Mouse (Mus musculus): ENCODE measurements around the gene Gm44790. TPM values are rescaled to one million over a fixed set of nuclear protein-coding genes. Genes with fewer than 3 reads are reported as not detected.
"Not testable (repeated sequence)": the region's sequence is repeated elsewhere in the genome, so short reads cannot be mapped to it uniquely, and the experiment has no call there.

The Gm44790 gene
- polyA plus RNA-seq, 1 experiment: 0.82 TPM

DNA sequence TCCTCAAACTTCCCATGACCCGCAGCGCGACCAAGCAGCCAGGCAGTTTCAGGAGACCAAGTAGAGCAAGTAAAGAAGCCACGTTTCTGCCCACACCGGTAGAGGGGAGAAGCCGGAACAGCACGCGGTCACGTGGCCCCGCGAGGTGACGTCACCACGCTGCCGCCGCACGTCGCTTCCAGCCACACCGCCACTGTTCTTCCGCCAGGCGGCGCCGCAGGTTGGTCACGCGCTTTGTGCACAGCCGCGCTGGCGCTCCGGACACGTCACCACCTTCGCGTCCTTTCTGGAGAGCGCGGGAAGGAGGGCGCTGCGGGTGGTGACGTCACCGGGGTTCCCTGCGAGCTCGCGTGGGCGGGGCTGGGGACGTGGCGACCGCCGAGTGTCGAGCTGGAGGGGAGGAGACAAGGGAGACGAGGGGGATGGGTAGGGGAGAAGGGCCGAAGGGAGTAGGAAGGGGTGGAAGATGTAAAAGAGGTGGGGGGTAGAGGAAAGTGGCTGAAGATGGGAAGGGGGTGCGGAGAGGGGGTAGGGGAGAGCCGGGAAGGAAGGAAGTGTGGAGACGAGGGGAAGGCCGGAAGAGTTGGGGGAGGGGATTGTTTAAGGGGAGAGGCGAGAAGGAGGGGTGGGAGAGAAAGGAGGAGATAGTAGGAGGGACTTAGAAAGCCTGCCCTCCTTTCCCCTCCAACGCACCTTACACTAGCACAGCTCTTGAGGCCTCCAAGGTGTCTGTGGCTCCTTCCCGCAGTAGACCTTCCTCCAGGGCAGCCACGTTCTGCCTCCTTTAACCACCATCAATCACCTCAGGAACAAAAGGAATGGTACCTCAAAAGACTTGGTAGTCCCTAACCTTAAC is 45.9 kb downstream of the Gm44790 start:
- peak; percentile 99 to 100 for DNase-seq (ENCODE audit: extremely low spot score in 1 of 2, low spot score in 1 of 2)

GRCm38 (mm10) chr6:86473077-86473476 is 46.6 kb downstream of the Gm44790 start:
- DNase-seq (ENCODE audit: extremely low spot score in 1 of 2, low spot score in 1 of 2): no peak

- no peak for DNase-seq (ENCODE audit: extremely low spot score in 1 of 2, low spot score in 1 of 2)
Observed at GRCm38 (mm10) chr6:86474072-86474471, 47.6 kb downstream of the Gm44790 start.

DNA sequence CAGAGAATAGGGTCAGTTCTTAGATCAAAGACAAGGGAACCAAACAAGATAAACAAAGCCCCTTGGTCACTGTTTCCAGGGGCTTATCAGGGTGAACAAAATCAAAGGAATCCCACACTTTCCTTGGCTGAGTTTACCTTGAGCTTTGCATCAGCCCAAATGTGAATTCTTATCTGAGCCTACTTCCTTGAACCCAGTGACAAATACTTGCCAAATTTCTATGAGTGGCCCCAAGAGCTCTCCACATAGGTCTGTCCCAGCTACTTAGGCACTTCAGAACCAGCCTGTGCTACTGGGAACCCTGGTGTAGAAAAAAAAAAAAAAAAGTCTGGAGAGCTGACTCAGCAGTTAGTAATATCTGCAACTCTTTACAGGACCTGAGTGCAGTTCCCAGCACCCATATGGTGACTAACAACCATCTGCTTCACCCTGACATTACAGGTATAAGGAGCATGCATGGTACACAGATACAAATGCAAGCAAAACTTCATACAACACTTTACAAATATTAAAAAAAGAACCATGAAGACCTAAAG is 48.3 kb downstream of the Gm44790 start:
- DNase-seq (ENCODE audit: extremely low spot score in 1 of 2, low spot score in 1 of 2): no peak

- no peak for DNase-seq (ENCODE audit: extremely low spot score in 1 of 2, low spot score in 1 of 2)
Observed at GRCm38 (mm10) chr6:86475462-86476167, 49.2 kb downstream of the Gm44790 start.

GRCm38 (mm10) chr6:86476931-86477330 is 50.5 kb downstream of the Gm44790 start:
- DNase-seq (ENCODE audit: extremely low spot score in 1 of 2, low spot score in 1 of 2): no peak

DNA sequence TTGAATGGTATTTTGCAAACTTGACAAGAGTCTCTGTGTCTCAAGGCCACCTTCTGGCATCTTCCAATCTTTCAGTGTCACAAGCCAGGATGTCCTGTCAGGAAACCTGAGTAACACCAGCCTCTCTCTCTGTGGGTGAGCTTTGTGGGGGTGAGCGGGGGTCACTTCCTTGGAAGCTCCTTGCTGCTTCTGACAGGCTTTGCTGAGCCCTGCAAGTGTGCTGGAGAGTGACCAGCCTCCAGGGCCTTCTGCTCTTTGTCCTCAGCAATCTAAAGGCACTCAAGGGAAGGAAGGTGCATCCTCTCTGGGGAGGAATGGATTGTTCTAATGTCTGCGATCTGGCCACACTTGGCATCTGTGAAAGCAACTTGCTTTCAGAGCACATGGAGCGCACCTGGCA is 52.9 kb downstream of the Gm44790 start:
- no peak for DNase-seq (ENCODE audit: extremely low spot score in 1 of 2, low spot score in 1 of 2)

DNA sequence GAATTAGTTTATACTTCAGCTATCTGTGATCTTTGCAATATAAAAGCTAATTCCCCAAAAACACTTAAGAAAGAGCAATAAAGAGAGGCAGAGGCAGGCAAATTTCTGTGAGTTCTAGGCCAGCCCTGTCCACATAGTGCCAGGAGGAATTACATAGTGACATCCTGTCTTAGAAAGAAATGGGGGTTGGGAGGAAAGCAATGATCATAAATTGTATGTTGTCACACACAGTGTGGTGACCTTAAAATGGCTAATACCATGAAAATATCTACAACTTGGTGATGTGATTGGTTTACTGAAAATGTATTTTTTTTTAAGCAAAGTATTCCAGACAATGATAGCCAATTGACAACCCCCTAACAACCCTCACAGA is 53.3 kb downstream of the Gm44790 start:
- DNase-seq (ENCODE audit: extremely low spot score in 1 of 2, low spot score in 1 of 2): no peak

DNA sequence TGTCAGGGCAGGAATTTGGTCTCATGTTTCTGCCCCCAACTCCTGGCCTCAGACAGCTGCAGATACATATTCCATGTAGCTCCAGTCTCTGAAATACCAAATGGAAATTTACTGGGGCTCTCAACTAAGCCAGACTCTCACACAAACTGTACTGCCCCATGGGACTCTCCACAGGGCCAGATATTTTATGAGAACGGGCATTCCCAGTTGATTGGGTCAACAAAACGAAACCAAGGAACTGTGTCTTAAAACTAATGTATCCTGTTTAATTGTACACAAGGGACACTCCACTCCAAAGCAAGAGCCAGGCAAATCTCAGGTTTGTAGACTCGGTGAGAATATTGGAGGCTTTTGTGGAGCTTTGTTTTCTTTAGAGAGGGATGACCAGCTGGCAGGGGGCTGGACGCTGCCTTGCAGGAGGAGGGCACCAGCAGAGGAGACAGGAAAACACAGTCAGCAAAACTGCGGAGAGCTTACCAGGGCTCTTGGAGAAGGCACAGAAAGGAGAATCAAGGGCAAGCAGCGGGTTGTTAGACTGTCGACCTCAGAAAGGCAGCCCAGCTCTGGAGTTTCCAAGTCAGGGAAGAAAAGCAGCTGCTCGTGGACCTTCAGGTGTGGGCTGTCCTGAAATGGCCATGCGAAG is 53.9 kb downstream of the Gm44790 start:
- no peak for DNase-seq (ENCODE audit: extremely low spot score in 1 of 2, low spot score in 1 of 2)

DNA sequence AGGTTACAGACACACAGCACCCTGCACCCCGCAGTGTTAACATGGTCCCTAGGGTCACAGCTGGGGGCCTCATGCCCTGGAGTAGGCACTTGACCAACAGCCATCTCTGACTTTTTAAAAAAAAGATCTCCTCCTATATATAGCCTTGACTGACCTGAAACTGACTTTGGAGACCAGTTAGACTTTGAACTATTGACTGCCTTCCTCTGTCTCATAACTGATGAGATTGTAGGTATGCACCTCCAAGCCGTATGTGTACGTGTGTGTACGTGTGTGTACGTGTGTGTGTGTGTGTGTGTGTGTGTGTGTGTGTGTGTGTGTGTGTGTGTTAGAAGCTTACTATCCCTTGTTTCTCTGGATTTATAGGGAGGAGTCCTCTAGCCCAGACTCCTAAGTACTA is 55.4 kb downstream of the Gm44790 start:
- DNase-seq (ENCODE audit: extremely low spot score in 1 of 2, low spot score in 1 of 2): no peak

DNA sequence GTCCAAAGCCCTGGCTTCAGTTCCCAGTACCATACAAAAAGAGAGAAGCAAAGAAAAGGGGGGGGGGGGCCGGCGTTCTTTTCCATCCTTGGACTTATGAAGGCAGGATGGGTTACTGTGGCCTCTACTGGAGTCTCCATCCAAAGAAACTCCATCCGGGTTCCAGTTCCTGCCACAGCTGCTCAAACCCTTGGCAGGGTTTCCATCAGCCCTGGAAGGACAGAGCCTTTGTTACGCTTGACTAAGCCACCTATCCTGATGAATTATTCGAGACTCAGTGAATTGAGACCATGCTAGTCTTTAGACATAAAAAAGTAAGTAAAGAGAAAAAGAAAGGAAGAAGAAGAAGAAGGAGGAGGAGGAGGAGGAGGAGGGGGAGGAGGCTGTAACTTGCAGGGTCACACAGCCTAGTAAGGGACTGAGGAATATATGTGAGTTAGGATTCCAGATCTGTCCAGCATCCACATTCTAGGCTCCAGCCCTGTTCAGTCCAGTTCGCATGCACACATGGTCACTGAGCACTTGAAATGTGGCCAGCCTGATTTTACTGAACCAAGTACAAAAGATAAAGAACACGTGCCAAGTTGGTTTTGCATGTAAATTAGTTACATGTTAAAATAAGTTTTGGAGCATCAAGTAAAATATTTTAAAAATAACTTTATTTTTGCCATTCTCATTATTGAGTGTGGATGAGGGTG is 59.6 kb downstream of the Gm44790 start:
- no peak for DNase-seq (ENCODE audit: extremely low spot score in 1 of 2, low spot score in 1 of 2)

DNA sequence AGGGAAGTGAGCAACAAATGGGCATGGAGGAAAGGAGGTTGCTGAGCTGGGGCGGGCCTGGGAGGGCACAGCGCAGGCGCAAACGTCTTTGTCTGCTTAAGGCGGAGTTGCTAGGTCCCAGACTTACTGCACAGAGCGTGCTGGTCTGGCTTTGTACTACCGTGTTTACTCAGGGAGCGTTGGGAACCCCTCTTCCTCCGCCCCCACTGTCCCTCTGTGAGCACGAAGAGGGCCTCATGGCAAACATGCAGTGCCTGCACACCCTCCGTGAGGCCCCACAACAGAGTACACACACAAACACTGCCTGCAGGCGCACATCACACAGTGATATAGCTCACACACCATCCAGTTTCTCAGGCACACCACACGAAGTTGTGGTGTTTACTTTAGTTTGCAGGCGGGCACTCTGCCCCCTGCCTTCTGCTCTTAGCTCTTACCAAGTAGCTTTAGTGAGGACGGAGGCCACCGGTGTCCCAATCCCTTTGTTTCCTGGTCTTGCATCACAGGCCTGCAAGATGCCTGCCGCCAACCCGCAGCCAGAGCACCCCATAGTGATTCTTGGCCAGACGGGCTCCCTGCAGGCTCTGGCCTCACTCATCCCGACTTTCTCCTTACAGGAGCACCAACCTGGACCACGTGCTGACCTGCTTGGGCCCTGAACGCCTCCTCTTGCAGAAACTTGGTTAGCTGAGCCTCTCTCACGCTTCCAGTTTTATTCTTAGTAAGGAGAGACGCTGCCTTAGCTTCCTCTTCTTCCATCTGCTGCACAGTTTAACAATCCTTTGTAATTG is 61.1 kb downstream of the Gm44790 start:
- peak; percentile 33 to 71 for DNase-seq (ENCODE audit: extremely low spot score in 1 of 2, low spot score in 1 of 2)

DNA sequence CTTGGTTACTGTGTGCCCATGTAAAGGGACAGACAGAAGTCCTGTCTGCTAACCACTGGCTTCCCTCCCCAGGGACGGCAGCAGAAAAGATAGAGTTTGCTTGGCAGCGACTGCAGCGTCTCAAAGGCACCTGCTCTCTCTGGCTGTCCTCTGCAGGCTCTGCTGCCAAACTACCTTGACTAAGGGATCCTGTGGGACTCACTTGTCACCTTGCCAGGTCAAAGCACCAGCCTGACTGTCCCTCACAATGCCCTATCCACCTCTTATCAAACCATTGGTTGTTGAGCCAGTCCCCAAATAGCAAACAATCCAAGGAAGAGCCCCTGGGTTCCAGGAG is 61.7 kb downstream of the Gm44790 start:
- DNase-seq (ENCODE audit: extremely low spot score in 1 of 2, low spot score in 1 of 2): no peak

- no peak for DNase-seq (ENCODE audit: extremely low spot score in 1 of 2, low spot score in 1 of 2)
Observed at GRCm38 (mm10) chr6:86489945-86490344, 63.5 kb downstream of the Gm44790 start.

DNA sequence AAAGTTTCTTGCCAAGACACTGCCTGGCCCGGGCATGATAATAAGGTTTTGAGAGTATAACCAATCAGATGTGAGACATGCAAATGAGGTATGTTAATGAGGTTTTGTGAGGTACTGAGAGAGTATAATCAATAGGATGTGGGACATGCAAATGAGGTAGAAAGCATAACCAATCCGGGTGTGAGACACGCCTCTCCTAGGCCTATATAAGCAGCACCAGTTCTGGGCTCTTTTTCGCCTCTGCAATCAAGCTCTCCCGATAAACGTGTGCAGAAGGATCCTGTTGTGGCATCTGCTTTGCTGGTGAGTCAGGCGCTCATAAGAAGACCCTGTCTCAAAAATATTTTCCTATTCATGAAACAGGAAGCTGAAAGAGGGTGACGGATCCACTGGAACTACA is 64.0 kb downstream of the Gm44790 start:
- not testable (repeated sequence) for DNase-seq (ENCODE audit: extremely low spot score in 1 of 2, low spot score in 1 of 2)

GRCm38 (mm10) chr6:86493469-86494263 is 67.2 kb downstream of the Gm44790 start:
- DNase-seq (ENCODE audit: extremely low spot score in 1 of 2, low spot score in 1 of 2): no peak

DNA sequence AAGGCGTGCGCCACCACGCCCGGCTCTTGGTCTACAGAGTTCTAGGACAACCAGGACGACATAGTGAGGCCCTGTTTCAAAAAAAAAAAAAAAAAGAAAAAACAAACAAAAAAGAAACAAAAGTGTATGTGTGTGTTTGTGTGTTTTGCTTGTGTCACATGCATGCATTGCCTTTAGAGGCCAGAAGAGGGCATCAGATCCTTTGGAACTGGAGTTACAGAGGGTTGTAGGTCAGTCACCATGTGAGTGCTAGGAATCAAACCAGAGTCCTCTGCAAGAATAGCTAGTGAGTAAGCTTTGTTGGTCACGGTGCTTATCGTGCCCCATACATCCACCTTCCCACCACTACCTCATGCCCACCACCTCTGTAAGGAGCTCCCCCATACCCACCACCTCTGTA is 68.3 kb downstream of the Gm44790 start:
- DNase-seq (ENCODE audit: extremely low spot score in 1 of 2, low spot score in 1 of 2): no peak

Data from frontal cortex, adult 2 months (tissue).